Mouse (Mus musculus): ENCODE data around the gene Nog. TPM values are rescaled to one million over a fixed set of nuclear protein-coding genes. Genes with fewer than 3 reads are reported as not detected.

The Nog gene
- total RNA-seq, 2 experiments from 2014 or later, result 1.2 to 2.0 TPM

GRCm38 (mm10) chr11:89267520-89267919 lies 34.6 kb downstream of the Nog start:
- DNase-seq, result no peak

- DNase-seq, result no peak
Measured at GRCm38 (mm10) chr11:89265080-89265479, 37.1 kb downstream of the Nog start.

GRCm38 (mm10) chr11:89259338-89259915 lies 42.7 kb downstream of the Nog start:
- no peak for DNase-seq

- no peak for DNase-seq
Measured at GRCm38 (mm10) chr11:89257893-89258292, 44.2 kb downstream of the Nog start.

- DNase-seq, result no peak
Measured at GRCm38 (mm10) chr11:89253973-89254372, 48.2 kb downstream of the Nog start.

Other genes starting within 250 kb of the Nog start
- gene Dgke, start 235.5 kb downstream of the Nog start, total RNA-seq (2021), result 1 to 10 TPM; 4.5 to 5.4 TPM
- gene Gm525, start 228.5 kb downstream of the Nog start, total RNA-seq (2021), result not detected

All from gastrocnemius, postnatal 10 days (tissue).